Mouse (Mus musculus) hindbrain, embryonic 12.5 days (tissue): ENCODE data around the gene Wbp1l. TPM values are rescaled to one million over a fixed set of nuclear protein-coding genes. Genes with fewer than 3 reads are reported as not detected.

ENCODE experiments used
- ATAC-seq: fragments of 200-750 bp; cut with Nextera tagmentation; 2 replicates; pipeline ENCODE4 v1.8.0; 2017; ENCODE audit warnings: moderate TSS enrichment; ENCODE audit not compliant: low FRiP score
- H3K27ac ChIP-seq: fragments of 300-500 bp; sonication (generic); 2 replicates; pipeline ENCODE4 v1.5.1; 2016; ENCODE audit warnings: mild to moderate bottlenecking
- H3K27me3 ChIP-seq: fragments of 300-500 bp; sonication (generic); 2 replicates; pipeline ENCODE4 v1.6.1; 2016; ENCODE audit warnings: mild to moderate bottlenecking
- H3K36me3 ChIP-seq: fragments of 300-500 bp; sonication (generic); 2 replicates; pipeline ENCODE4 v1.6.1; 2016; ENCODE audit warnings: mild to moderate bottlenecking
- H3K4me1 ChIP-seq: fragments of 300-500 bp; sonication (generic); 2 replicates; pipeline ENCODE4 v1.6.1; 2016
- H3K4me2 ChIP-seq: fragments of 300-500 bp; sonication (generic); replicated peaks from 2 replicates; pipeline ENCODE4 v1.6.1; 2016; ENCODE audit warnings: mild to moderate bottlenecking
- H3K4me3 ChIP-seq: fragments of 300-500 bp; sonication (generic); 2 replicates; pipeline ENCODE4 v1.5.1; 2016; ENCODE audit warnings: mild to moderate bottlenecking
- H3K9ac ChIP-seq: fragments of 300-500 bp; sonication (generic); 2 replicates; pipeline ENCODE4 v1.6.1; 2016; ENCODE audit warnings: mild to moderate bottlenecking, moderate library complexity
- H3K9me3 ChIP-seq: fragments of 300-500 bp; sonication (generic); replicated peaks from 2 replicates; pipeline ENCODE4 v1.6.1; 2016; ENCODE audit warnings: mild to moderate bottlenecking
- WGBS: fragments of 180-500 bp; shearing (Covaris S2); methylation state at CpG from one replicate; pipeline ENCODE4 v1.1.7; 2016; 5-methylcytosine and 5-hydroxymethylcytosine counted together
- polyA plus RNA-seq: library from polyadenylated mRNA; unstranded; fragments of >200 nt; fragmentation: Nextera tagmentation; extraction: Ambion mirVana; gene quantifications from 2 replicates; pipeline ENCODE4 v1.2.1, GENCODE M21; 2016

Wbp1l gene
- polyA plus RNA-seq, 1 experiment from 2014 or later: 54.6 TPM

- peaks cover 57% of the 10 kb centered on the region for H3K36me3 ChIP-seq
- H3K9me3 ChIP-seq: no peaks in the 10 kb centered on the region; the same call in 1 of the 2 replicates
- no peak overlapping the region for H3K9ac ChIP-seq
- 96% methylated on average over 10 of the region's 10 CpGs for WGBS
- H3K27me3 ChIP-seq: no peaks in the 10 kb centered on the region
- H3K27ac ChIP-seq: no peak overlapping the region
- no peak for ATAC-seq
- no peak overlapping the region for H3K4me2 ChIP-seq
- H3K4me1 ChIP-seq: no peaks in the 10 kb centered on the region
- no peak overlapping the region for H3K4me3 ChIP-seq
Measured at GRCm38 (mm10) chr19:46655626-46656025, 56.7 kb downstream of the Wbp1l start.

- Histone ChIP-seq H3K27ac (no peak overlapping the region), H3K36me3 (peaks cover 57% of the 10 kb centered on the region), H3K4me2 (no peak overlapping the region), H3K27me3 (no peaks in the 10 kb centered on the region), H3K9me3 (no peaks in the 10 kb centered on the region; the same call in 1 of the 2 replicates), H3K4me3 (no peak overlapping the region), H3K9ac (no peak overlapping the region), H3K4me1 (no peaks in the 10 kb centered on the region)
- WGBS: 95% methylated on average over 21 of the region's 21 CpGs
- ATAC-seq: no peak
Measured at GRCm38 (mm10) chr19:46656151-46656840, 57.4 kb downstream of the Wbp1l start.

DNA sequence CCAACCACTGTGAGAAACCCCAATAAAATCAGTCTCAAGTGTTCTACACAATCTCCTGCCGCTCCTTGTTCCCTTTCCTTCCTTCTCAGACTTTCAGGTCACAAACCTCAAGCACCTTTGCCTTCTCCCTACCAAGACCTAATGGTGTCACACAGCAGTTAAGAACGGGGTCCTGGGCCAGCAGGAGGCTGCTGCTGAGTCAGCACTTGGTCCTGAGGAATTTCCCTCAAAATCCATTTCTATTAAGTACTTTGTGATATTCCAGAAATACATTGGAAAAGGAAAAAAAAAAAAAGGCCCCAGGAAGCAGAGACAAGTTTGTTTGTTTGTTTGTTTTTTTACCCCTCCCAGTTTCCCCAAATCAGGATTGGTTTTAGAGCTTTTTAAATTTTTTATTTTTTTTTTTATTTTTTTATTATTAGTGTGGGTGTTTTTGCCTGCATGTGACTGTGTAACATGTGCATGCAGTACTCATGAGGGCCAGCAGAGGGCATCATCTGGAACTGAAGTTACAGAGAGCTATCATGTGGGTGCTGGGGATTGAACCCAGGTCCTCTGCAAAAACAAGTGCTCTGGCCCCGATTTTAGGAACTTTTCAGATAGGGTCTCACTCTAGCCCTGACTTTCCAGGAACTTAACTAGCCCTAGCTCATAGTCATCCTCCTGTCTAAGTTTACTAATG, 58.6 kb downstream of the Wbp1l start:
- H3K36me3 ChIP-seq: peaks cover 47% of the 10 kb centered on the region
- no peak for ATAC-seq

GRCm38 (mm10) chr19:46658348-46658747, 59.5 kb downstream of the Wbp1l start:
- Histone ChIP-seq H3K27me3 (no peaks in the 10 kb centered on the region), H3K9ac (no peak overlapping the region), H3K36me3 (peaks cover 40% of the 10 kb centered on the region), H3K27ac (no peak overlapping the region), H3K9me3 (no peaks in the 10 kb centered on the region; the same call in 1 of the 2 replicates), H3K4me1 (no peaks in the 10 kb centered on the region), H3K4me3 (no peak overlapping the region), H3K4me2 (no peak overlapping the region)
- ATAC-seq: no peak
- 97% methylated on average over 7 of the region's 7 CpGs for WGBS

More for the DNA sequence above, 58.6 kb downstream of the Wbp1l start:
- Histone ChIP-seq H3K27me3 (no peaks in the 10 kb centered on the region), H3K9ac (no peak overlapping the region), H3K4me1 (no peaks in the 10 kb centered on the region), H3K4me3 (no peak overlapping the region), H3K27ac (no peak overlapping the region), H3K9me3 (no peaks in the 10 kb centered on the region; the same call in 1 of the 2 replicates), H3K4me2 (no peak overlapping the region)
- 87% methylated on average over 3 of the region's 3 CpGs for WGBS

DNA sequence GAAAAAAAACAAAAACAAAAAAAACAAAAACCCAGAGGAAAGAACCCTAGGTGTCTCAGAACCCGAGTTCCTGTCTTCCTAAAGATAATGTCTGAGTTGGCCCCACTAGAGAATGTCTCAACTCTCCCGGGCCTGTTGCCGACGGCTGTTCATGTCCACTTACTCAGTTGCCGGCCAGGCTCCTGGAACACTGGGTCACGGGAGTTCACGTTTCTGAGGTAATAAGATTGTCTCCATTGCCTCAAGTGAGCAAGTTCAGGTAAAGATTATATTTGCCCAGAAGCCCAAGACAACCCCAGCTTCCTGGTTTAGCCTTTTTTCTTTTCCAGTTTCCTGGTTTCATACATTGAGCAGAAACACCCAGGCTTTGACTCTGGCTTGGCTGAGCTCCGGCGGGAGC, 60.0 kb downstream of the Wbp1l start:
- WGBS: 87% methylated on average over 9 of the region's 9 CpGs
- Histone ChIP-seq H3K4me2 (no peak overlapping the region), H3K9me3 (no peaks in the 10 kb centered on the region; the same call in 1 of the 2 replicates), H3K27ac (no peak overlapping the region), H3K27me3 (no peaks in the 10 kb centered on the region), H3K4me3 (no peak overlapping the region), H3K36me3 (peaks cover 35% of the 10 kb centered on the region), H3K9ac (no peak overlapping the region), H3K4me1 (no peaks in the 10 kb centered on the region)
- no peak for ATAC-seq

DNA sequence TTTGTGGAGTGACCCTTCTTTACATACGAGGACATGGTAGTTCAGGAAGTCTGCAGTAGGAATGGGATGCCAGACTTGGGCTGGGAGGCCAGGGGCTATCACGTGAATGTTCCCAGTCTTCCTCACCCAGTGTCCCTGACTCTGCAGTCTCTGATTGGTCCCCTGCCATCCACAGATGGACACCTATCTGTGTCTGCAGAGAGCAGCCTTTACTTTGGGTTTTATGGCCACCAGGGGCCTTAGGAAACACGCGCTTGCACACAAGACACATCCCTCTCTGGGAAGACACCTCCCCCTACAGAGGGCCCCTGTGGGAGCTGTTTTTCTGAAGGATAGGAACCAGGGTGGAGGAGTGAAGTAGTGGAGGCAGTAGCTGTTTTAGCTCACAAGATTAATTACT, 62.6 kb downstream of the Wbp1l start:
- no peak for ATAC-seq
- Histone ChIP-seq H3K4me1 (peaks cover 5% of the 10 kb centered on the region), H3K9ac (no peak overlapping the region), H3K36me3 (peaks cover 9% of the 10 kb centered on the region), H3K9me3 (no peaks in the 10 kb centered on the region; the same call in 1 of the 2 replicates), H3K4me3 (no peak overlapping the region), H3K27me3 (no peaks in the 10 kb centered on the region), H3K4me2 (no peak overlapping the region), H3K27ac (no peak overlapping the region)
- 76% methylated on average over 4 of the region's 4 CpGs for WGBS

DNA sequence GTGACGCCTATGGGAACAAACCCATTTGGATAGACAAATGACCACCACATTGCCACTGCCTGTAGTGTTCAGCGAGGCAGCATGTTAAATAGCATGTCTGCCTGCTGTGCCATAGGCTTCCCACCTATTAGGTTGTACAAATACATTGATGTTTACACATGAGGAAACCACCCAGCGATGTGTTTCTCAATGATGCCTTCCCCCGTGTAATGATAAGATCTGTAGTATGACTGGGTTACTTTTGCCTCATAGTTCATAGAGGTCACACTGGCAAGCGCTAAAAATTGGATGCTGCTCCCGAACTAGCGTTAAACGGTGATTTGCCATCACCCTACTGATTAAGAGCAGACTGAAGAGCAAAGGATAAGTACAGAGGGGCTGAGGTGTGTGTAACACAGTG, 63.3 kb downstream of the Wbp1l start:
- ATAC-seq: no peak

DNA sequence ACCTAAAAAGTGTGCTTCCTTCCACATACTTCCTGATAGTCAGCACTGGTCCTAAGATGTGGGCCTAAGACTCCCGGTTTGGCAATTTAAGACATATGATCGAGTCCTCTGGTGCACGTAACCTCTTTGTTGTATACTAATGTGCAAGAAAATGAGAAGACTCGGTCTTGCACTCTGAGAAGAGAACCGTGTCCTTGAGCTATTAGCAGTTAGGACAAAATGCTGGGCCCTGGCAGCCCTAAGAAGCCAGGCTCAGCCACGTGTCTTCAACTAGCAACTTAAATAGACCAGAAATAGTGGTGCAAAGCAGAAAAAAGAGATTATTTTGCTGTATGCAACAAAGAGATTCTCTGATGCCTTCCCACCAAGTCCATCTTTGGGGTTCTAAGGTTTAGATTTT, 63.9 kb downstream of the Wbp1l start:
- Histone ChIP-seq H3K4me2 (no peak overlapping the region), H3K4me1 (peaks cover 5% of the 10 kb centered on the region), H3K36me3 (no peaks in the 10 kb centered on the region), H3K27me3 (no peaks in the 10 kb centered on the region), H3K9me3 (no peaks in the 10 kb centered on the region), H3K9ac (no peak overlapping the region), H3K4me3 (no peak overlapping the region), H3K27ac (no peak overlapping the region)
- no peak for ATAC-seq
- WGBS: 83% methylated on average over 6 of the region's 6 CpGs

More for the DNA sequence above, 63.3 kb downstream of the Wbp1l start:
- 84% methylated on average over 8 of the region's 8 CpGs for WGBS
- H3K4me2 ChIP-seq: no peak overlapping the region
- H3K4me1 ChIP-seq: peaks cover 5% of the 10 kb centered on the region
- no peak overlapping the region for H3K9ac ChIP-seq
- no peak overlapping the region for H3K4me3 ChIP-seq
- no peaks in the 10 kb centered on the region; the same call in 1 of the 2 replicates for H3K9me3 ChIP-seq
- H3K36me3 ChIP-seq: peaks cover 2% of the 10 kb centered on the region
- no peak overlapping the region for H3K27ac ChIP-seq
- H3K27me3 ChIP-seq: no peaks in the 10 kb centered on the region

GRCm38 (mm10) chr19:46665474-46665873, 66.6 kb downstream of the Wbp1l start:
- Histone ChIP-seq H3K4me2 (no peak overlapping the region), H3K36me3 (no peaks in the 10 kb centered on the region), H3K4me3 (no peak overlapping the region), H3K9me3 (no peaks in the 10 kb centered on the region), H3K27me3 (no peaks in the 10 kb centered on the region), H3K4me1 (peaks cover 5% of the 10 kb centered on the region), H3K27ac (no peak overlapping the region), H3K9ac (no peak overlapping the region)
- WGBS: 58% methylated on average over 7 of the region's 7 CpGs
- no peak for ATAC-seq

- Histone ChIP-seq H3K9ac (no peak overlapping the region), H3K9me3 (no peaks in the 10 kb centered on the region), H3K4me2 (no peak overlapping the region), H3K36me3 (no peaks in the 10 kb centered on the region), H3K27me3 (no peaks in the 10 kb centered on the region), H3K4me1 (peaks cover 8% of the 10 kb centered on the region), H3K27ac (no peak overlapping the region), H3K4me3 (no peak overlapping the region)
- WGBS: 62% methylated on average over 11 of the region's 11 CpGs
- no peak for ATAC-seq
Measured at GRCm38 (mm10) chr19:46667300-46667699, 68.4 kb downstream of the Wbp1l start.

DNA sequence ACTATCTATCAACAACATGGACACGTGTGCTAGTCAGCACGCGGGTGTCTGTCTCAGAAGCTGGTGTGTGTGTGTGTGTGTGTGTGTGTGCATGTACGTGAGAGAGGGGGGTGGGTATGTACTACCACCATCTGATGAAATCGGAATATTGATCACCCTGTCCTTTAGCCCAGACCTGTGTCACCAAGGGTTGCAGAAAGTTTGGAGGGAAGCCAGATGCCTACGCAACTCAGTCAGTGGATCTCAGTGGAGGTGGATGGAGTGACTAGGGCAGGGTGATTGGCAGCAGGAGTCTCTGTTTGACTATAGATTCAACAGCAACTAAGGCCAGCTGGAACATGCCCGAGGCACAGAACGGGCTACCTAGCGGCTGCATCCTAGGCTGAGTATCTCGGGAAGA, 69.4 kb downstream of the Wbp1l start:
- no peak overlapping the region for H3K4me3 ChIP-seq
- peaks cover 8% of the 10 kb centered on the region for H3K4me1 ChIP-seq
- no peak for ATAC-seq
- H3K9me3 ChIP-seq: no peaks in the 10 kb centered on the region
- no peak overlapping the region for H3K9ac ChIP-seq
- no peaks in the 10 kb centered on the region for H3K27me3 ChIP-seq
- H3K36me3 ChIP-seq: no peaks in the 10 kb centered on the region
- WGBS: 88% methylated on average over 10 of the region's 10 CpGs
- H3K27ac ChIP-seq: no peak overlapping the region
- no peak overlapping the region for H3K4me2 ChIP-seq

DNA sequence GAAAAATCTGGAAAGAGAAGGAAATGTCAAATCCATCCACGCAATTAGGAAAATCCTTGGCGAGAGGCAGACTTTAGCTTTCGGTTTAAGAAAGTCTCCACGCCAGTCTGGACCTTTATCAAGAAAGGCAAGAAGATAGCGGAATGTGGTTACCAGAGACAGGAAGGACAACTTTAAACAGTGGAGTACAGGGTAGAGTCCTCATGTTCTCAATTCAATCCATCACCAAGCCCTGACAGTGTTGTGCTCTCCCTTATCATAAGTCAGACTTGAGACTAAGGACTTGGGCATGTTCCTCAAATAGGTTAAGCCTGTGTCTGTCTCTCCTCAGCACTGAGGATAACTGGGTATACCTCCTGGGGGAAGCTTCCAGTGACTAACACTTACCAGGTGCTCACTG, 70.9 kb downstream of the Wbp1l start:
- no peak overlapping the region for H3K9ac ChIP-seq
- no peak overlapping the region for H3K4me2 ChIP-seq
- H3K27ac ChIP-seq: no peak overlapping the region
- ATAC-seq: no peak
- H3K4me1 ChIP-seq: peaks cover 8% of the 10 kb centered on the region
- no peak overlapping the region for H3K4me3 ChIP-seq
- no peaks in the 10 kb centered on the region for H3K36me3 ChIP-seq
- 87% methylated on average over 5 of the region's 5 CpGs for WGBS
- H3K27me3 ChIP-seq: no peaks in the 10 kb centered on the region
- H3K9me3 ChIP-seq: no peaks in the 10 kb centered on the region
